Mouse (Mus musculus) lung, postnatal 0 days (tissue): ENCODE data around the gene Inpp4a. TPM values are rescaled to one million over a fixed set of nuclear protein-coding genes. Genes with fewer than 3 reads are reported as not detected.

ENCODE experiments used
- ATAC-seq: fragments of 200-750 bp; cut with Nextera tagmentation; 2 replicates; pipeline ENCODE4 v1.8.0; 2017; ENCODE audit warnings: moderate library complexity
- DNase-seq: peaks from one replicate; pipeline ENCODE4 v3.0.0-alpha.2; 2016; ENCODE audit warnings: low spot score
- H3K27ac ChIP-seq: fragments of 300-500 bp; sonication (generic); 2 replicates; pipeline ENCODE4 v1.5.1; 2014; ENCODE audit warnings: antibody characterized with exemption, mild to moderate bottlenecking, low read length, mixed read lengths
- H3K27me3 ChIP-seq: fragments of 300-500 bp; sonication (generic); replicated peaks from 2 replicates; pipeline ENCODE4 v1.6.1; 2014; ENCODE audit warnings: low read length, mixed read lengths; ENCODE audit not compliant: insufficient read depth
- H3K36me3 ChIP-seq: fragments of 300-500 bp; sonication (generic); 2 replicates; pipeline ENCODE4 v1.6.1; 2014; ENCODE audit warnings: low read length, mixed read lengths; ENCODE audit not compliant: insufficient read depth
- H3K4me1 ChIP-seq: fragments of 300-500 bp; sonication (generic); 2 replicates; pipeline ENCODE4 v1.6.1; 2014; ENCODE audit warnings: antibody characterized with exemption, low read depth, low read length, mixed read lengths; ENCODE audit not compliant: insufficient read depth
- H3K4me2 ChIP-seq: fragments of 300-500 bp; sonication (generic); replicated peaks from 2 replicates; pipeline ENCODE4 v1.6.1; 2014; ENCODE audit warnings: low read depth, mild to moderate bottlenecking, low read length, moderate library complexity, mixed read lengths
- H3K4me3 ChIP-seq: fragments of 300-500 bp; sonication (generic); 2 replicates; pipeline ENCODE4 v1.5.1; 2014; ENCODE audit warnings: low read depth, low read length
- H3K9ac ChIP-seq: fragments of 300-500 bp; sonication (generic); replicated peaks from 2 replicates; pipeline ENCODE4 v1.6.1; 2014; ENCODE audit warnings: low read depth, mild to moderate bottlenecking
- H3K9me3 ChIP-seq: fragments of 300-500 bp; sonication (generic); 2 replicates; pipeline ENCODE4 v1.6.1; 2016; ENCODE audit warnings: low read length, mixed read lengths
- CTCF ChIP-seq: IDR thresholded peaks from 2 replicates; pipeline ENCODE4 v1.5.1; 2016; ENCODE audit warnings: antibody characterized with exemption, mild to moderate bottlenecking
- EP300 ChIP-seq: IDR thresholded peaks from 2 replicates; pipeline ENCODE4 v1.6.1; 2016; ENCODE audit warnings: antibody characterized with exemption, mild to moderate bottlenecking, control low read depth
- WGBS: fragments of 180-500 bp; shearing (Covaris S2); extraction: QIAGEN DNeasy Blood & Tissue Kit; methylation state at CpG from one replicate; pipeline ENCODE4 v1.1.7; 2014; 5-methylcytosine and 5-hydroxymethylcytosine counted together
- polyA plus RNA-seq: library from polyadenylated mRNA; unstranded; fragments of >200 nt; fragmentation: Nextera tagmentation; extraction: Ambion mirVana; gene quantifications from 2 replicates; pipeline ENCODE4 v1.2.1, GENCODE M21; 2015

The Inpp4a gene
- polyA plus RNA-seq, 1 experiment from 2014 or later, result 15.8 TPM

DNA sequence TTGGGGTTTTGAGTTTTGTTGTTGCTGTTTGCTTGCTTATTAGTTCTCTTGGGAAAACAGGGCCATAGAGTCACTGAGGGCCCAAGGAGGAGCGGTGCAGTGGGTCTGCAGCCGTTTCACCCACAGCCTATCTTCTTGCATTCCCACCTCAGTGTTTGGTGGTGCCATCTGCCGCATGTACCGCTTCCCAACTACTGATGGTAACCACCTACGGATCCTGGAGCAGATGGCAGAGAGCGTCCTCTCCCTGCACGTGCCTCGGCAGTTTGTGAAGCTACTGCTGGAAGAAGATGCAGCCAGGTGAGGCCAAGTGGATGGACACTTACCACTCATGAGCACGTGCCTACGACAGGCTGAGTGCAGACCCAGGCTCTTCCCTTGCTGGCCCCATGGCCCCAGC is 68.5 kb downstream of the Inpp4a start:
- Histone ChIP-seq H3K4me3 (no peak overlapping the region), H3K4me2 (no peak overlapping the region), H3K36me3 (0 out of 2 replicates have a peak, but pooled peaks cover 4% of the 10 kb centered on the region), H3K4me1 (no peaks in the 10 kb centered on the region), H3K9ac (no peak overlapping the region), H3K27ac (no peak overlapping the region), H3K27me3 (no peaks in the 10 kb centered on the region), H3K9me3 (no peaks in the 10 kb centered on the region)
- ATAC-seq, result no peak
- 92% methylated on average over 10 of the region's 10 CpGs for WGBS
- TF ChIP-seq EP300 (no peak), CTCF (no peak)
- DNase-seq, result no peak

GRCm38 (mm10) chr1:37368768-37369385 is 69.2 kb downstream of the Inpp4a start:
- ATAC-seq (no peak), DNase-seq (no peak)
- WGBS, result 80% methylated on average over 7 of the region's 7 CpGs
- Histone ChIP-seq H3K9ac (no peak overlapping the region), H3K4me3 (no peak overlapping the region), H3K36me3 (0 out of 2 replicates have a peak, but pooled peaks cover 4% of the 10 kb centered on the region), H3K27me3 (no peaks in the 10 kb centered on the region), H3K9me3 (no peaks in the 10 kb centered on the region), H3K4me1 (no peaks in the 10 kb centered on the region), H3K27ac (no peak overlapping the region), H3K4me2 (no peak overlapping the region)
- no peak for TF ChIP-seq CTCF
- no peak for TF ChIP-seq EP300

DNA sequence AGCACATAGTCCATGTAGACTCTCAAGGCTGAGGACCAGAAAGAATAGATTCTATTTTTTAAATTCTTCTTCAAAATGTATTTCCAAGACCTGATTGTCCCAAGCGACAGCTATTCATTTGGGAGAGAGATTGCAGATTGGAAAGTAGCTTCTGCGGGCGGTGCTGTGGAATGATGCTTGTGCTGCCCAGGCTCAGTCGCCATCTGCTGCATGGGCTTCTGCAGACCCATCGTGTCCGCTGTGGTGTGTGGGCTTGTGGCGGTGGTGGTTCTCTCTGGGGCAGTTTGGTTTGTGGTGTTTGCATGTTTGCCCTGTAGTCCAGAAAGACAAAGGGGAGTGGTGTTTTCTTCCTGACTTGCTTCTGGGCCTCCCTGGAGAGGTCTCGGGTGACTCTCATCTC is 76.5 kb downstream of the Inpp4a start:
- Histone ChIP-seq H3K27ac (no peak overlapping the region), H3K9ac (no peak overlapping the region), H3K4me3 (no peak overlapping the region), H3K27me3 (no peaks in the 10 kb centered on the region), H3K4me1 (no peaks in the 10 kb centered on the region), H3K36me3 (0 out of 2 replicates have a peak, but pooled peaks cover 2% of the 10 kb centered on the region), H3K4me2 (no peak overlapping the region), H3K9me3 (no peaks in the 10 kb centered on the region)
- 91% methylated on average over 8 of the region's 8 CpGs for whole genome bisulfite sequencing
- ATAC-seq, result no peak
- no peak for DNase-seq
- TF ChIP-seq EP300, result no peak
- TF ChIP-seq CTCF, result no peak

DNA sequence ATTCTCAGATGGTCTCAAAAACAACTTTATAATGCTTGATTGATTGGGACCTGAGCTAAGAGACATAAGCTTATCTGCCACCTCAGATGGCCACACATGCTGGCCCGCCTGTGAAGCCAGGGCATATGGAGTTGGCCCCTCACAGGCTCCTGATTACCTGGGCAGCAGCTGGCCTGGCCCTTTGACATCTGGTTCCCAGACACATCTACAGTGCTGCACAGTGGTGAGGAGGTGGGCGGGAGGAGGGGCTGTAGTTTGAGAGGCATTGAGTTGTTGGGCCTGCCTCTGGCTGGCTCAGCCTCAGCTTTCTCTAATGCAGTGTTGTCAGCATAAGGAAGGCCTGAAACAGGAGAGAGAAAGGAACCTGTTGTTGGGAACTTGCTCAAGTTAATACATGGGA is 77.1 kb downstream of the Inpp4a start:
- TF ChIP-seq CTCF (no peak), EP300 (no peak)
- DNase-seq (no peak), ATAC-seq (no peak)
- Histone ChIP-seq H3K27ac (no peak overlapping the region), H3K4me3 (no peak overlapping the region), H3K9ac (no peak overlapping the region), H3K9me3 (no peaks in the 10 kb centered on the region), H3K36me3 (no peaks in the 10 kb centered on the region), H3K27me3 (no peaks in the 10 kb centered on the region), H3K4me2 (no peak overlapping the region), H3K4me1 (no peaks in the 10 kb centered on the region)
- 82% methylated on average over 2 of the region's 2 CpGs for WGBS

- DNase-seq, result no peak
- Histone ChIP-seq H3K4me1 (no peaks in the 10 kb centered on the region), H3K4me3 (no peak overlapping the region)
Observed at GRCm38 (mm10) chr1:37378095-37378494, 78.4 kb downstream of the Inpp4a start.

DNA sequence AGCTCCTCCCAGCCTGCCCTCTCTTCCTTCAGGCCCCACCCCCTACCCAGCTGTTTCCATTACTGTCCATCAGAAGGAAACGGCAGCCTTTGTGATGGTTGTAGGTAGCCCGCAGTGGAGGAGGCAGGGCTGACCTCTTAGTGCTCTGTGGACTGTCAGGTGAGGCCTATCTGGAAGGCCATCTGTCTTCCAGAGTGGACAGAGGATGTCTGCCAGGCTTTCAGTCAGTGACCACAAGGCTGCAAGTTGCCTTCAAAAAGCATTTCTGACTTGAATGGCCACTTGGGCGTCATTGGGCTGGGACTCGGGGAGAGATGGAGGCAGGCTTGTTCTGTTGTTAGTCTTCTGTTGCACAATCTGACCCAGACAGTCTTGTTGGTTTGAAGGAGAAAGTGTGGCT is 79.9 kb downstream of the Inpp4a start:
- no peak overlapping the region for H3K4me3 ChIP-seq
- no peak overlapping the region for H3K27ac ChIP-seq
- no peak overlapping the region for H3K9ac ChIP-seq
- no peaks in the 10 kb centered on the region for H3K4me1 ChIP-seq
- no peaks in the 10 kb centered on the region for H3K27me3 ChIP-seq
- TF ChIP-seq CTCF (no peak), EP300 (no peak)
- WGBS, result 40% methylated on average over 4 of the region's 4 CpGs
- DNase-seq (no peak), ATAC-seq (no peak)
- no peak overlapping the region for H3K4me2 ChIP-seq
- H3K9me3 ChIP-seq, result no peaks in the 10 kb centered on the region
- H3K36me3 ChIP-seq, result no peaks in the 10 kb centered on the region

More at GRCm38 (mm10) chr1:37378095-37378494, 78.4 kb downstream of the Inpp4a start:
- TF ChIP-seq CTCF (no peak), EP300 (no peak)
- H3K9me3 ChIP-seq, result no peaks in the 10 kb centered on the region
- H3K36me3 ChIP-seq, result no peaks in the 10 kb centered on the region
- no peak overlapping the region for H3K4me2 ChIP-seq
- H3K27ac ChIP-seq, result no peak overlapping the region
- no peaks in the 10 kb centered on the region for H3K27me3 ChIP-seq
- 81% methylated on average over 5 of the region's 5 CpGs for WGBS
- no peak for ATAC-seq
- H3K9ac ChIP-seq, result no peak overlapping the region
